Comparison of ENCODE assay signal across 14 mouse cellular contexts in genomic region chr2:129040567-129040966, GRCm38 (mm10). TPM values are rescaled to one million over a fixed set of nuclear protein-coding genes. Genes with fewer than 3 reads are reported as not detected.
DNase-seq lines count a peak whose midpoint lies in the region; ATAC-seq and TF ChIP-seq lines count a peak whose summit lies in the region.
"Had no signal": no experiment of that assay in that cellular context is flagged by ENCODE, and none has a peak within 500 bp of the region (broad histone marks: within the 10 kb centered on the region; RNA-seq: fewer than 3 reads in every experiment).

No protein-coding gene starts in this region.

- H3K27me3 ChIP-seq in lung, postnatal 0 days (replicated peaks; ENCODE audit: insufficient read depth, low read length), result 0 out of 2 replicates have a peak, but pooled peaks cover 4% of the 10 kb centered on the region

- no peak overlapping the region for H3K4me3 ChIP-seq in lung, postnatal 0 days (ENCODE audit: low read depth, low read length)
- H3K4me3 ChIP-seq: intestine, embryonic 15.5 days; midbrain, embryonic 12.5 days had no signal

- peaks cover 8% of the 10 kb centered on the region; the same call in 1 of the 2 replicates for H3K4me1 ChIP-seq in lung, postnatal 0 days (ENCODE audit: insufficient read depth, low read depth, low read length)

- DNase-seq in adrenal gland, postnatal 25 days, result peak; percentile 10
- DNase-seq in adrenal gland, adult 8-10 months, result no peak
- DNase-seq in kidney, postnatal 14 days, result peak; percentile 10
- DNase-seq in kidney, adult 9 months, result no peak
- DNase-seq in lung, postnatal 0 days (ENCODE audit: low spot score), result no peak
- DNase-seq in thymus, postnatal 14 days, result peak; percentile 46
- no peak for DNase-seq in right cerebral cortex, postnatal 25 days
- no peak for DNase-seq in Muller cell, postnatal 12 days (ENCODE audit: inconsistent ontology term)
- DNase-seq: B cell, adult 2 months; cerebellum, postnatal 10 days; heart, adult 18-20 months; left cerebral cortex, postnatal 4 days had no signal

- H3K27ac ChIP-seq in lung, postnatal 0 days (ENCODE audit: low read length), result no peak overlapping the region
- H3K27ac ChIP-seq: intestine, embryonic 15.5 days; midbrain, embryonic 12.5 days had no signal

- no peaks in the 10 kb centered on the region for H3K9me3 ChIP-seq in lung, postnatal 0 days (ENCODE audit: low read length)
- H3K9me3 ChIP-seq: intestine, embryonic 15.5 days; midbrain, embryonic 12.5 days had no signal

- TF ChIP-seq CTCF in lung, postnatal 0 days (IDR thresholded peaks at IDR 0.05), result peak; percentile 45; the same call in 1 of the 2 replicates

- H3K9ac ChIP-seq in lung, postnatal 0 days (replicated peaks; ENCODE audit: low read depth), result no peak overlapping the region
- H3K9ac ChIP-seq: intestine, embryonic 15.5 days; midbrain, embryonic 12.5 days had no signal

- WGBS in lung, postnatal 0 days, result 26% methylated on average over 6 of the region's 6 CpGs

- no peak; the same call in 1 of the 2 replicates for ATAC-seq in lung, postnatal 0 days
- ATAC-seq: intestine, embryonic 15.5 days had no signal

- no peaks in the 10 kb centered on the region for H3K36me3 ChIP-seq in lung, postnatal 0 days (ENCODE audit: insufficient read depth, low read length)
- H3K36me3 ChIP-seq: intestine, embryonic 15.5 days; midbrain, embryonic 12.5 days had no signal

- TF ChIP-seq EP300 in lung, postnatal 0 days (IDR thresholded peaks at IDR 0.05), result no peak

- no peak overlapping the region for H3K4me2 ChIP-seq in lung, postnatal 0 days (replicated peaks; ENCODE audit: low read depth, low read length)
- H3K4me2 ChIP-seq: intestine, embryonic 15.5 days; midbrain, embryonic 12.5 days had no signal

RNA-seq across cellular contexts. Expression of gene Vinac1, which starts 7.4 kb away (rescaled TPM):
- total RNA-seq in adrenal gland, postnatal 25 days (2021), result 0.15 TPM in 1 of 2 replicates, not detected in the other
- total RNA-seq in adrenal gland, adult 8-10 months (2022), result under 1 TPM in 2 of 4 experiments, not detected in 2; 0.05 to 0.17 TPM
- polyA plus RNA-seq in lung, postnatal 0 days (2015; fragmentation: Nextera tagmentation; extraction: Ambion mirVana), result 0.18 and 0.23 TPM in 2 replicates
- total RNA-seq: heart, adult 18-20 months had no signal

RNA-seq across cellular contexts. Expression of gene Ttl, which starts 25.2 kb away (rescaled TPM):
- 8.9 and 12.4 TPM in 2 replicates for total RNA-seq in adrenal gland, postnatal 25 days (2021)
- 10 to 100 TPM; 10.6 to 14.2 (median 12.1) TPM for total RNA-seq in adrenal gland, adult 8-10 months (2022)
- polyA plus RNA-seq in lung, postnatal 0 days (2015; fragmentation: Nextera tagmentation; extraction: Ambion mirVana), result 10.0 and 11.6 TPM in 2 replicates

Comparison
In these comparisons a context has a peak if more than half of its experiments do, and no peak if none do; other contexts are left out.
1. DNase-seq: peak in adrenal gland, postnatal 25 days (single experiment), kidney, postnatal 14 days (single experiment) and thymus, postnatal 14 days (single experiment); none in adrenal gland, adult 8-10 months (single experiment), kidney, adult 9 months (single experiment), lung, postnatal 0 days (single experiment), right cerebral cortex, postnatal 25 days (single experiment) and Muller cell, postnatal 12 days (single experiment).